9 mouse cellular contexts compared by ENCODE assay signal in genomic region chr4:55364374-55364773, GRCm38 (mm10). TPM values are rescaled to one million over a fixed set of nuclear protein-coding genes. Genes with fewer than 3 reads are reported as not detected.
DNase-seq lines count a peak whose midpoint lies in the region; ATAC-seq lines count a peak whose summit lies in the region.
"Had no signal": no experiment of that assay in that cellular context is flagged by ENCODE, and none has a peak within 500 bp of the region (broad histone marks: within the 10 kb centered on the region; RNA-seq: fewer than 3 reads in every experiment).

No protein-coding gene starts in this region.

- 96% methylated on average over 4 of the region's 4 CpGs for WGBS in hindbrain, embryonic 10.5 days
- 96% methylated on average over 4 of the region's 4 CpGs for WGBS in hindbrain, embryonic 16.5 days

- DNase-seq in hindbrain, embryonic 10.5 days (ENCODE audit: low spot score), result peak; percentile 18
- peak; percentile 88 for DNase-seq in ES-CJ7 (ENCODE audit: low read depth, low spot score)
- peak; percentile 27 for DNase-seq in embryo, embryonic 10 days (ENCODE audit: low spot score)
- DNase-seq in mesoderm, embryonic 11.5 days (ENCODE audit: low read depth, low spot score), result peak; percentile 22
- DNase-seq in frontal cortex, postnatal 25 days (ENCODE audit: low spot score in 2 of 2), result no peak
- DNase-seq in testis, postnatal 10 days (ENCODE audit: low spot score), result no peak
- no peak for DNase-seq in right cerebral cortex, adult 2 months (ENCODE audit: low spot score in 2 of 2)

- ATAC-seq in hindbrain, embryonic 16.5 days, result no peak

- H3K9ac ChIP-seq in hindbrain, embryonic 16.5 days (ENCODE audit: low read depth, low read length), result no peak overlapping the region
- H3K9ac ChIP-seq: hindbrain, embryonic 15.5 days had no signal

- H3K4me1 ChIP-seq in hindbrain, embryonic 10.5 days (replicated peaks), result no peaks in the 10 kb centered on the region
- H3K4me1 ChIP-seq in hindbrain, embryonic 16.5 days (ENCODE audit: control insufficient read depth, insufficient read depth, low read depth, low read length), result no peaks in the 10 kb centered on the region

- H3K4me2 ChIP-seq in hindbrain, embryonic 16.5 days (ENCODE audit: low read length), result no peak overlapping the region
- H3K4me2 ChIP-seq: hindbrain, embryonic 15.5 days had no signal

- no peak overlapping the region for H3K4me3 ChIP-seq in hindbrain, embryonic 10.5 days
- H3K4me3 ChIP-seq in hindbrain, embryonic 16.5 days (ENCODE audit: low read length), result no peak overlapping the region
- H3K4me3 ChIP-seq: hindbrain, embryonic 15.5 days had no signal

- peaks cover 65% of the 10 kb centered on the region for H3K36me3 ChIP-seq in hindbrain, embryonic 10.5 days
- H3K36me3 ChIP-seq in hindbrain, embryonic 16.5 days (ENCODE audit: control insufficient read depth, insufficient read depth, low read length), result peaks cover 2% of the 10 kb centered on the region; the same call in 1 of the 2 replicates

- H3K27me3 ChIP-seq in hindbrain, embryonic 10.5 days (ENCODE audit: insufficient read depth, poor library complexity, severe bottlenecking), result no peaks in the 10 kb centered on the region
- no peaks in the 10 kb centered on the region for H3K27me3 ChIP-seq in hindbrain, embryonic 16.5 days (replicated peaks; ENCODE audit: control insufficient read depth, insufficient read depth, low read length)
- H3K27me3 ChIP-seq: hindbrain, embryonic 15.5 days had no signal

- H3K27ac ChIP-seq in hindbrain, embryonic 10.5 days, result no peak overlapping the region
- no peak overlapping the region for H3K27ac ChIP-seq in hindbrain, embryonic 16.5 days (ENCODE audit: low read depth, low read length)
- H3K27ac ChIP-seq: hindbrain, embryonic 15.5 days had no signal

- H3K9me3 ChIP-seq in hindbrain, embryonic 10.5 days, result 0 out of 2 replicates have a peak, but pooled peaks cover 3% of the 10 kb centered on the region
- H3K9me3 ChIP-seq in hindbrain, embryonic 16.5 days (ENCODE audit: control insufficient read depth, low read length), result no peaks in the 10 kb centered on the region
- H3K9me3 ChIP-seq: hindbrain, embryonic 15.5 days had no signal

RNA-seq across cellular contexts. Expression of gene Rad23b, which starts 14.5 kb away (rescaled TPM):
- polyA plus RNA-seq in hindbrain, embryonic 10.5 days (2016; fragmentation: Nextera tagmentation; extraction: Ambion mirVana), result 89.5 and 91.2 TPM in 2 replicates
- polyA plus RNA-seq in hindbrain, embryonic 16.5 days (2015; fragmentation: Nextera tagmentation; extraction: Ambion mirVana), result 85.4 and 88.0 TPM in 2 replicates

Comparison
In these comparisons a context has a peak if more than half of its experiments do, and no peak if none do; other contexts are left out.
1. DNase-seq: peak in hindbrain, embryonic 10.5 days (single experiment), ES-CJ7 (single experiment), embryo, embryonic 10 days (single experiment) and mesoderm, embryonic 11.5 days (single experiment); none in frontal cortex, postnatal 25 days (0 of 2), testis, postnatal 10 days (single experiment) and right cerebral cortex, adult 2 months (0 of 2).